Mouse (Mus musculus) regulatory T cell (primary cell): ENCODE measurements at regions not wholly inside any gene's neighbourhood (a gene's known extent, or its start where the extent isn't known, plus 50 kb on each side); places are given as distances from the start of the nearest gene placed in this dataset.

ENCODE experiments used
- in situ Hi-C: fragments of 300-600 bp; cut with MboI, MseI; formaldehyde crosslinking; loops from one replicate; pipeline ENCODE4 v1.15.1; 2025; ENCODE audit warnings: high pct_unique_total_duplicates

DNA sequence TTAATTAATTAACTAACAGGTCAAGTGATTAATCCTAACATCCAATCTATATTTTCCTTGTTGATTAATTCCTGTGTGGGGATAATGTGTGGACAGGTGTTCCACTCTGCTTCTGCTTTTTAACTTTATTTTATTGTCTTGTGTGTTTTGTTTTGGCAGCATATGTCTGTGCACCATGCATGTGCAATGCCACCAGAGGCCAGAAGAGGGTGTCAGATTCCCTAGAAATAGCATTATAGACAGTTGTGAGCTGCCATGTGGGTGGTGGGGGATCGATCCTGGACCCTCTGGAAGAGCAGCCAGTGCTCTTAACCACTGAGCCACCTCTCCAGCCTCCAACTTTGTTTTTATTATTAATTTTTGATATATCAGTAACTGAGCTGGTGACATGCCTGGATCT is 65.6 kb downstream of the En1 start:
- in situ Hi-C loops, result no loop called here

DNA sequence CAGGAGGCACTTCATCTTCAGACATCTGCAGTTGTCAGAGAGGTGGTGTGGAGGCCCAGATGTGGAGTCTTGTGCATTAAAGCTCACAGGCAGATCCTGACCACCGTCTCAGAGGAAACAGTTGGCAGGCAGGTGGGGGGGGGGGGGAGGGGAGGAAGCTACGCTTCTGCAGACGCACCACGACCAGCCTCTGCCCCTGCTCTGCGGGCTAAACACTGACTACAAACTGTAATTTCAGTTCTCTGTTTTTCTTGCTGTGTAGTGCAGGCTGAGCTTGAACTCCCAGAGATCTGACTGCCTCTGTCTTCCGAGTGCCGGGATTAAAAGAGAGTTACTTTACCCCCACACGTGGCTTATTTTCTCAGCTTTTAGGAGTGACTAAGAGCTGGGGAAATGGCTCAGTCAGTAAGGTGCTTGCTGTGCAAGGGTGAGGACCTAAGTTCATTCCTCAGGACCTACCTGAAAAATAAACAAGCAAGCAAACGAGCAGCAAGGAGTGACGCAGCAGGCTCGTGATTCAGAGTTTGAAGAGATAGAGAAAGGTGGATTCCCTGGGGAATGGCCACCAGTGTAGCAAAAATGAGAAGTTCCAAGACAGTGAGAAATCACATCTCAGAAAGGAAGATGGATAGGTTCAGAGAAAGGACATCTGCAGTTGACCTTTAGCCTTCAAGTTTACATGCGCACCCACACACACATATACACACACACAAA is 81.5 kb downstream of the En1 start:
- in situ Hi-C loops, result no loop called here

DNA sequence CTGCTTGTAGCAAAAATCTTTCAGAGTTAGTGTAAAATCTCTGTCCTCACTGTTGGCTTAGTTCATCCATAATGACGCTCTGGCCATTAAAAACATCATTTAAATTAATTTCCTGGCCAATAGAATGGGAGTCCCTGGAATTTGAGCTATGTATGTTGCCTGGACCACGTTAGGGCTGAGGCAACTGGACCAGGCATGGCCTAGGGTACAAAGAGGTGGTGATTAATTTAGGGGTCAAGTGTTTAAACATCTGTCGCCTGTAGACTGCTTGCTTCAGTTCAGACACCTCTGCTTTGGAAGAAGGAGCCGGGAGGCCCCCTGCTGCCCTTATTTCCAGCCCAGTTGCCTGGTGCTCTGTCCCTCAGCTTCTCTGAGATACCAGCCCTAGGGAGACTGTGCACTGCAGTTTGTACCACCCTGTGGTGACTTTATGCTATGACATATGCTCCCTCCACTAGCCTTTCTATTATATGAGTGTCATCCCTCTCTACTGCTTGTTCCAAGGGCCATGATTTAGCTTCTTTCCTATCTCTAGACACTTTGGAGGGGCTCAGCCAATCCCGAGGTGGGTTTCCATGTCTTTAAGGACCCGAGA is 83.5 kb downstream of the En1 start:
- in situ Hi-C loops, result no loop called here

DNA sequence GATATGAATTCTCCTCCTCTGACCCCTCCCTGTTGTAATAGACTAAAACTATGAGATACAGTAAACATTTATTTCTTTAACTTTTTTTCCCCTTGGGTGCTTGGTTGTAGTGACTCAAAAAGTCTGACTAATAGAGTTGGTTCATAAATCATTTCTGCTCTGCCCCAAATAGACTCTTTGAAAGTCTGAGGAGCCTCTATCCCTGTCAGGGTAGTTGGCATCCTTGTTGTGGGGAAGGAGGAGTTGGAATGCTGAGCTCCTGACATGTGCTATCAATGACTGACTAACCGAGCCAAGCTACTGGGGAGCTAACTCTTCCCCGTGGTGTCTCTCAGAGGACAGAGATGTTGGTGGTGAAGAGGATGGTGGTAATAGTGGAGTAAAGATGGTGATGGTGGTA is 89.4 kb downstream of the En1 start:
- in situ Hi-C loops, result no loop called here

DNA sequence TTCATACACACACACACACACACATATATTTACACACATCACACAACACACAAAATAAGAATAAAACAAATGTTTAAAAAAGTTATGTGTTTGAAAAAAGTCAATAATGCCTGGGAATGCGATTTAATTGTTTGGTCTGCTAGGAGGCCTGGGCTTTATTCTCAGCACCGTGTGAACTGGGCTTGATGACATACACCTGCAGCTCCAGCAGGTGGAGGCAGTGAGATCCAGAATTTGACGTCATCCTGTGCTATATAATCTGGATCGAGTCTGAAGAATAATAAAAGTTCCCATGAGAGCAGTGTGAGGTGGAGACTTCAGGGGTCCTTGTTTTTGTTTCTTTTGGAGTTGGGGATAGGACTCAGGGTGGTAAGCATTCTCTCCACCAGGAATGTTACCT is 96.0 kb downstream of the En1 start:
- in situ Hi-C loops, result no loop called here

DNA sequence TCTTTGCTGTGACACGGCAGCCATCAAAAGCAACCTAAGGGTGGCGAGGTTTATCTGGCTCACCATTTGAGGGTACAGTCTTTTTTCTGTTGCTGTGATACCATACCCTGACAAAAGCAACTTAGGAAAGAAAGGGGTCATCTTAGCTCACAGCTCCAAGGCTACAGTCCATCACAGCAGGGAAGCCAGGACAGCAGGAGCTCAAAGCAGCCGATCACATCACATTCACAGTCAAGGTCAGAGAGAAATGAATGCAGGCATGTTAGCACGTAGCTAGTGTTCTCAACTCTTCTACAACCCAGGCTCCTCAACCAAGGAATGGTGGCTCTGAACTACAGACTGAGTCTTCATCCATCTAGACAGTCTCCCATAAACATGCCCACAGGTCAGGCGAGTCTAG is 102.0 kb downstream of the En1 start:
- in situ Hi-C loops, result no loop called here

DNA sequence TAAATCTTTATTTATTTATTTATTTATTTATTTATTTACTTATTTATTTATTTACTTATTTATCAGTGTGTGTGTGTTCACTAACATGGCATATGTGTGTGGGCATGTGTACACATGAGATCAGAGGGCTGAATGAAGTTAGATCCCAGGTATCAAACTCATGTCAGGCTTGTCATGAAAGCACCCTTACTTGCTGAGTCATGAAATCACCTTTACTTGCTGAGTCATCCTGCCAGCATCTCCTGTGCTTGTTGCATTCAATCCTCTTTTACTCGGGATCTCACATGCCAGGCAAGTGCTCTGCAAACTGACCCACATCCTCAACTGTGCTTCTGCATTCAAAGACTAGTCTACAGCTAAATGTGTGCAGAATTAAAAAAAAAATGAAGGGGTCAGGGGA is 103.8 kb downstream of the En1 start:
- in situ Hi-C loops, result no loop called here

DNA sequence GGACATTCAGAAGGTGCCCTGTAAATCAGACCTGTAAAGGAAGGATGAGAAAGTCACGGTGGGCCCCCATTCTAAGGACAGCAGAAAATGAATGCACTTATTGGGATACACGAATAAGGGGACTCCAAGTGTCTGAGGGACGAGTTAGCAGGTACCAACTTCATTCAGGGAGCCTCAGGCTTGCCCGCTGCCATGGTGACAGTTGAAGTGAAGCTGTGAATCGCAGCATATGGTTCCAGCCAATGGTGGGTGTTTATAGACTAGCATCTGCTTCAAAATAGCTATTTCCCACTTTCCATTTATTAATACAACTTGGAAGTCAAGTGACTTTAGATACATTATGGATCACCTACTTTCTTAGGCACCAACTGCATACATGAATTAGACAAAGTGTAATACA is 106.3 kb downstream of the En1 start:
- in situ Hi-C loops, result no loop called here

DNA sequence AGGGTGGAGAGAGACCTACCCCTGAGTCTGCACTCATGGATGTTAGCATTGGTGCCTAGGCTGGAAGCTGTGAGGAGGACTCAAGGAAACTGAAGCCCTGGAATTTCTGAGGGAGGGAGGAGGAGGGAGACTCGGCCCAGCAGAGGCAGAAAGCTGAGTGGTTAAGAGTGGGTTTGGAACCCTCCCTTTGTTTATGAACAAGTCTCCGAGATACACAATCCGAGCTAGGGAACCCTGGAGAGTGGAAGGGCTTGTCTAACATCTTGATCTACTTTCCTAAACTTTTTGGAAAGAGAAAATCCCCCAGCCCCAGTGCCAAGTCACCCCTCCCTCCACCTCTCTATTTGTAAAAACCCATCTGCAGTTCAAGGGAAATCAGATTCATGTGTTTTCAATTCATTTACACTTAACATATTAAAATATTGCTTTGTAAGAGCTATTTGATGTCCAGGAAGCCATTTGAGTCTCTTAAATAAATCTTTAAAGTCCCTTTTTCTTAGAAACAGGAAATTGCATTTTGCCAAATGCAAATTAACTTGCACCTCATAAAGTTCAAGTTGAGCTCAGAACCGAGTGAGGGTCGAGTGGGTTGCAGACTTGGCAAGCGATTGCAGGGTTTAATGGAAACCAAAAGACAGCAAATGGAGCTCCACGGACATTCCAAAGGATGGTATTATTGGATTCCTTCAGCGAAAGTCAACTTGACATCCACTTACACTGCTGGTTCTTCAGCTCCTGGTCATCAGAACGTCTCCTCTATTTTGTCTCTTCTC is 113.1 kb downstream of the En1 start:
- in situ Hi-C loops, result no loop called here

DNA sequence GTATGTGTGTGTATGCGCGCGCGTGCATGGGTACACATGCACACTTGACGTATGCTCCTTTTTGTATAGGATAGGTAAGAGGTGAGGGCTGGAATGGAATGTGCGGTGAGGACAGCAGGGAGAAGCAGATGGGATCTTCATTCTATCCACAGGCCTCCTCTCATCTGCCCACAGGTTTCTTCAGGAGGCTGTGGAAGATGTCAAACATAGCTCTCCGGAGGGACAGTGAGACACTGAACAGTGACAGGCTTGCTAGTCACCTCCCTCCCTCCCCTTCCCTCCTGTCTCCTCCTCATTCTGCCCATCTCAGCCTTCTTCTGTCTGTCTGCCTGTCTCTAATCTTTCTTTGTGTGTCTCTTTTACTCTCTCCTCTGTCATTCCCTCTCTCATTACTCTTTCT is 124.6 kb downstream of the En1 start:
- in situ Hi-C loops, result no loop called here

DNA sequence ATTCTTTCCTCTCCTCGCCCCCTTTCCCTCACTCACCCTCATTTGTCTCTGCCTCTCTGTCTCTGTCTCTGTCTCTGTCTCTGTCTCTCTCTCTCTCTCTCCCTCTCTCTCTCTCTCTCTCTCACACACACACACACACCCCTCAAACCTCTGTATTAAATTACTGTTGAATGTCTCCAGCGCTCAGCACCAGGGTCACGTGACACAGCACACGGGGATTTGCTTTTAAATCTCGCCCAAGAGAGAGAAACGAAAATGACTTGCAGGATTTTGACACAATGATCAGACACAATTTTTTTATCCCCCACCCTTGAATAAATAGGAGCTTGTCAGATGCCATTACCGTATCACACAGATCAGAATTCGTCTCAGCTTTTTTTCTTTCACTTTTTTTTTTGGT is 125.2 kb downstream of the En1 start:
- in situ Hi-C loops, result no loop called here

DNA sequence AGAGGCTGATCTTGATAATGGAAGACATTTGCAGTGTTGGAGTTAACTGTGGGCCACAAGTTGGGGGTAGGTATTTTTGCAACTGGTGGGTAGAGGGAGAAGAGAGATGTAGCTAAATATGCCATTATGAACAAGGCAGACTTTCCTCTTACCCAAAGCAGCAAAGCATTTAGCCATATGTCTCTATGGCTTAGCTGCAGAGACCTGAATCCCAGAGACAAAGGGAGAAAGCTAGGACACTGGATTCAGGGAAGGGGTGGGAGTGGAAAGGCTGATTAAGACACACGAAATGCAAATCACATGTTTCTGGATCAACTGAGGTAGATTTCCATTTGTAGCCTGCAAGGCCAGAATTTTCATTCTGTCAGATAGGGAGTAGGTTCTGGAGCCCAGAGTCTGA is 129.8 kb downstream of the En1 start:
- in situ Hi-C loops, result no loop called here

DNA sequence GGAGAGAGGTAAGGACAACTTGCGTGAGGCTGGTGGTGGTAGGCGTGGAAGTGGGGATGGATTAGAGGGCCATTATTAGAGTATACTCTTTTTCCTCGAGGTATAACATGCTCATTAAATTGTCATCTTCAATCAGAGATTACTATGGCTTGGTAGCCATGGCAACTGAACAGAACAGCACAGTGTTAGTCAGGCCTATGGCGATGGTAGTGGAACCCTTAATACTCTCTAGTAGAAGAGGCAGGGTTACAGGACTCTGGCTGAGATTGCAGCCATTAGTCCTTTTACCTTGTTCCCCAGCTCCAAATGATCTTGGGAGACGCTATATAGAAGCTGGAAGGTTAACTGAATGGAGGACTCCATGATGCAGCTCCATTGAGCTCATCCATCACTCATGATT is 131.5 kb downstream of the En1 start:
- in situ Hi-C loops, result no loop called here

DNA sequence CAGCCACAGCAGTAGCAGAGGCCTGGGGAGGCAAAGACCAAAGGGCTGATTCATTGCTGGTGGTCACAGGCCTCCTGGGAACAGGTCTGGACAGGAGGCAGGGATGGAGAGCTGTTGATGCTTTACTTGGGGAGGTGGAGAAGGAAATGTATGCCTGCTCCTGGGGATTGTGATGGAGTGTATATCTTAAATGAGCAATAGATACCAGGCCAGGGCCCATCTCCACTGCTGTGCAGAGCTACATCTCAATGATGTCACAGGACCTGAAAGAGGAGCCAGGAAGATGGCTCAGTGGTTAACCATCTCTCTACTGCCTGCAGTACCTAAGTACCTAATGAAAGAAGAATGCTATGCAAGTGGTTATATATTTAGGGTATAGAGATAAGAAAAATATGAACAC is 132.6 kb downstream of the En1 start:
- in situ Hi-C loops, result no loop called here

DNA sequence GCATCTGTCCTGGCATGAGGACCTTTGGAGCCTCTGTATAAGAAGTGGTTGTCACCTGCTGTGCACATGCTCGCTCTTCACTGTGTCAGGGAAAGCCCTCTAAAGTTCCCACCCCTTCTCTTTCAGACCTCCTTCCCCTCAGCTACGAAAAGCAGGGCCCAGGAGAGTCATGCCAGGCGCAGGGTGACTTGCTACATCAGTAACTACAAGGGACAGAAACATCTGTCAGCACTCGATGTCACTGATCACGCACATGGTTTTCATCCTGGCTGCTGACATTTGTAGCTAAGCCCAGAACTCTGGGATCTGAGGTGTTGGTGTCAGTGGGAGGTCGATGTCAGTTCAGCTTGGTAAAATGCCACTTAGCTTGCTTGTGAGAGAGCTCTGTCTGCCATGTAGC is 137.3 kb downstream of the En1 start:
- in situ Hi-C loops, result no loop called here

DNA sequence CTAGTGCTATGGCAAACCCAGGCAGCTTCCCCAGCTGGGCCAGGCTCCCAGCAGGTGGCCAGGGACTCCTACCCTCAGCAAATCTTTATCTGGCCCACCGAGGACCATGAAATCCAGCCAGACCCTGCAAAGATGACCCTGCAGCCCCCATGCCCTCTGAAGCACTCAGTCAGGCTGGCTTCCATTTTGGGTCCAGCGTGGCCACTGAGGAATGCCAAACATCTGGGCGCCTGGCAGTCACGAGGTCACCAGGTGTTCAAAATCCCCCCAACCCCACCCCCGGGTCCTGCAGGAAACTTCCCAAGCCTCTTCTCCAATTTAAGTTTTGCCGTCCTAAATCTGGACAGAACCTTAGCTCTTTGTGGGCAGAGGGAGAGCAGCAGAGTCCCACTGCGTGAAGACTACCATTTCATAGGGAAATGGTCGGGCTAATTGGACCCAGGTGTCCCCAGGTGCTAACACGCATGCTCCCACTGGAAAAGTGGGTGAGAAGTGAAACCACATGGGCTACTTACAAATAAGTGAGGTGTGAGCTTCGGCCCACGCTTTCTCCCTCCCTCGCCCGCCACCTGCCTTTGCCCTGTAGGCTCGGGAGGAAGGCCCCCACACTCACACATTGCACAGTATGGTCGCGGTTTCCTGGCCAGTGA is 139.0 kb downstream of the En1 start:
- in situ Hi-C loops, result no loop called here

DNA sequence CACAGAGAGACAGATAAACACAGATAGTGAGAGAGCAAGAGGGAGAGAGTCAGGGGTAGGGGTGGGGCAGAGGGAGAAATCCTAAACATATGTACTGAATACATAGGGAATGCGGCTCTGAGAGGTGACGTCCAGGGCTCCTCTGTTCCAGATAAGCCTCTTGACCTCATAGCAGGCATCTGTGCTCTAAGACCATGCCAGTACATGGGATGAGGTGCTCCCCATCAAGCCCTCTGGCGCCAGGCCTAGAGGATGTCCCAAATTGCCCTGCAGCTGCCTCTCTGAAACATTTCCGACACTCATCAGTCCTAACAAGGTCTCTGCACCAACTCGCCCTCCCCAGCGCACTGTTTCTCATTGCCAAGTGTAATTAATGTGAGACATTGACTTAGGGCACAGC is 146.7 kb downstream of the En1 start:
- in situ Hi-C loops, result no loop called here

DNA sequence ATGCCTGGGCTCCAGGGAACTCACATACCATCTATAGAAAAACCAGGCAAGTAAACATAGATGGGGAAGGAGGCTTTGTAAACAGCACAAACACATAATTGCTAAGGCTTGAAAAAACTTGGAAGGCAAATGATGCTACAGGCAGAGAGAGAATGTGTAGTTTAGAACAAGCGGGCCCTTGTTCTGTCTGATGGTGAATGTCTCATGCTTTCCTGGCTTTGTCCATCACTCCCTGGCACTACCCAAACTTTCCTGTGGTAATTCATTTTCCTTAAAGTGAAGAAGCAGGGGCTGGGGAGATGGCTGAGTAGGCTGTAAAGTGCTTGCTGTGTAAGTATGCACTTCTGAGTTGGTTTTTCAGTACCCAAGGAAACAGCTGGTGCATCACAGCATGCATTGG is 151.2 kb downstream of the En1 start:
- in situ Hi-C loops, result no loop called here

DNA sequence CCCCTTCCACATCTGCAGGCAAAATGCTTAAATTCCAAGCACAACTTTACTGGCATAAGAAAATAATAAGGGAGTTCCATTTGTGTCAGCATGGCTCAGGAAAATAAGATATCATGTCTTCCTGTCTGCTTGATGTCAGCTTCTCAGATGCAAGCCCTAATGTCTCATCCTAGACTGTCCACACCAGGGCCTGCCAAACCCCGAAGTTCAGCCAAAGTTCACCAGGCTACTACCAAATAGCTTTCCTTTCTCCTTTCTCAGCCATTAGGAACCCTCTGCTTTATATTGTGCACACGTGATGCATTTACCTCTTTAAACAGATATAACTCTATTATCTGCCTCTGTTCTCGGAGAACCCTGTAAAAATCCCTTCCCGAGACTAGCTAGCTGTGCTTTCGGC is 152.1 kb downstream of the En1 start:
- in situ Hi-C loops, result no loop called here

DNA sequence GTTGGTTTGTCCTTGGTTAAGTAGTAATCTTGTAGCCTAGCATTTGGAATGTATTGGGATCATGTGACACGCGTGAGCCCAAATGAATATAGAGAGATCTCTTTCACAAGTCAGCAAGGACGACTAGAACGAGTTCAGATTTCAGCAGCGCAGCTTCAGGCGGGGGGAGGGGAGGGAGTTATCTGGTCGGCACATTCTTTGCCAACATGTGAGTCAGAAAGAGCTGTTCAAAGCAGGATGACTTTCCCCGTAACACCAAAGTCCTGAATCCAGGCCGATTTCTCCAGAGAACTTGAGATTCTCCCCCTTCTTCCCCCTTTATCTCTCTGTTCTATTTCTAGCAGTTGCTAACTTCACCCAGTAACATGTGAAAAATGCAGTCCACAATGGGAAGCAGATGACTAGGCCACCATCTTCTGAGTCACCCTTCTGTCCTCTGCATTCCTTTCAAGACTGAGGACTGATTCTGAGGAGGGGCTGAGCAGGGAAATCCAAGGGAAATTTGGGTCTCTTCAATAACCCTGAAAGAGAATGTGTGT is 155.1 kb downstream of the En1 start:
- in situ Hi-C loops, result no loop called here

DNA sequence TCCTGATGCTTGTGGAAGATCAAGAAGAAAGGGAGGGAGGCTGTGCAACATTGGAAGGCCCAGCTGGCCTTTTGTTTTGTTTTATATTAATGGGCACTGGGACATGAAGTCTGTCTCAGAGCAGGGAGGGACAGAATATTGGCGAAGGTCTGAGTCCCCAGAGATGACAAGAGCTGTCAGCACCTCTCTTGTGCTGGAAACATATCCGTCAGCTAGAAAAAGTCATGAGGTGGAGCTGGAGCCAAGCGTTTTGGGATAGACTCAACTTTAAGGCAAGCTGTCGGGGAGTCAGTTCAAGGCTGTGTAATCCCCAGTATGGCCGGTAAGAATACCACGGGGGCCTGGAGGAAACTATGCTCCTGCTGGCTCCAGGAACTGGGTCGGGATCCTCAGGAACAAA is 156.0 kb downstream of the En1 start:
- in situ Hi-C loops, result no loop called here

DNA sequence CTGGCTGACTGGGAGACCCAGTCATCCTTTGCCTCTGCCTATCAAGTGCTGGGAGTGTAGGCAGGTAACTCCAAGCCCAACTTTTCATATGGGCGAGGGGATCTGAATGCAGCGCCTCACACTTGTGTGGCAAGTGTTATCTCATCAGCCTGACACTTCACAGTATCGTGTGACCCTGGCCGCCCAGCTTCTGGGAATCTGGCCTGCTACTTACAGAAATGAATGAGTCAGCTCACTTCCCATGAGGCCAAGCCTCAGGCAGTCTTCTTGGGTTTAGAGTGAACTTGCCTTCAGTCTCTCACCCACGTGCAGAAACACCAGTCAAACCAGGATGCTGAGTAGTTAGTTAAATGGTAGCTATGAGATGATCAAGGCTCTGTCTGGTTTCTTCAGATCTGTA is 156.5 kb downstream of the En1 start:
- in situ Hi-C loops, result no loop called here
